Mouse (Mus musculus): Measurements from ENCODE around the gene Gatad2a.
"Not testable (repeated sequence)": the region's sequence is repeated elsewhere in the genome, so short reads cannot be mapped to it uniquely, and the experiment has no call there.

Gatad2a gene

DNA sequence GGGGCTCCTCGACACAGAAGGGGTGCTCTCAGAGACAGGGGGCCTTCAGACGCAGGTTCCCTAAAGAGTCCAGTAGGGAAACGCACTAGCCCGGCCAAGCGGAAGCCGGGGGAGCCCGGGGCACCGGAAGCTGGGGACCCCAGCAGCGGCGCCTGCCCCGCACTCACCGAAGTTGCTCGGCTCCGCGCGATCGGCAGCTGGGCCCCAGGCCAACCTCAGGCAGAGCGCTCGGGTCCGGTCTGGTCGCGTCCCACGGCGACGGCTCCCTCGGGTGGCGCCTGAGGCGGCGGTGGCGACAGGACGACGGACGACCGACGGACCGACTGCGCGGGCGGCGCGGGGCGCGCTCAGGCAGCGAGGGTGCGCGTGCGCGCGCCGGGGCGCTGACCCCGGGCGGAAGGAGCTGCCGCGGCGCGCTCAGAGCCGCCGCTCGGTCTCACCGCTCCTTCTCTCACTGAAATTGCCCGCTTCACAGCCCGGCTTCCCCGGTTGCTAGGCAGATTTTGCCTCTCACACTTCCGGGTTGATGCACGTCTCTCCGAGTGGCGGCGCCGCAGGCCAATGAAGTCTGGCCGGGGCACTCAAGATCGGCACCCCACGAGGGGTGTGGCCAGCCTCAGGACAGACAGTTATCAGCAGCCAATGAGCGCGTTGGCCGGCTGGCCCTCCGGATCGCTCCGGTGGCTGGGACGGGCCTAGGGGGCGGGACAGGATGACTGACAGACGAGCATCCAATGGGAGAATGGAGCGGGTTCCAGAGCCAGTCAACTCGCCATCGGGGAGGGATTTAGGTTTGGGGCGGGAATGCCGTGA lies at the start of gene Gatad2a:
Gene Gatad2a, minus strand, starts transcription at position 609 of the 813 bp plus-strand sequence.
- DNase-seq (ENCODE audit: low spot score in 2 of 2): peak; percentile 100

DNA sequence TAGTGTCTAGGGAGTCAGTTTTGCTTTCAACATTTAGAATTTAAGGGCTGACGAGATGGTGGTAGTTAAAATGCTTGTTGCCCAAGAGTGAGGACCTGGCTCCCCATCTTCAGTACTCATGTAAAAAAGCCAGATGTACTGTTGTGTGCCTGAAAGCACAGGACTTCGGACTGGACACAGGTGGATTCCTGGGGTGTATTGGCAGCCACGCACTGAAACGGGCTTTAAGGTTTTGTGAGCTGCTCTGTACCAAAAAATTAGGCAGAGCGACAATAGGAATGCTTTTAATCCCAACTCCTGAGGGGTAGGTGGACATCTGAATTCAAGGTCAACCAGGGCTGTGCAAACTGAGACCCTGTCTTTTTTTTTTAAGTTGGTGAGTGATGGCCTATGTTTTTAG lies 47.8 kb upstream of the Gatad2a start:
- no peak for DNase-seq (ENCODE audit: low spot score in 2 of 2)

DNA sequence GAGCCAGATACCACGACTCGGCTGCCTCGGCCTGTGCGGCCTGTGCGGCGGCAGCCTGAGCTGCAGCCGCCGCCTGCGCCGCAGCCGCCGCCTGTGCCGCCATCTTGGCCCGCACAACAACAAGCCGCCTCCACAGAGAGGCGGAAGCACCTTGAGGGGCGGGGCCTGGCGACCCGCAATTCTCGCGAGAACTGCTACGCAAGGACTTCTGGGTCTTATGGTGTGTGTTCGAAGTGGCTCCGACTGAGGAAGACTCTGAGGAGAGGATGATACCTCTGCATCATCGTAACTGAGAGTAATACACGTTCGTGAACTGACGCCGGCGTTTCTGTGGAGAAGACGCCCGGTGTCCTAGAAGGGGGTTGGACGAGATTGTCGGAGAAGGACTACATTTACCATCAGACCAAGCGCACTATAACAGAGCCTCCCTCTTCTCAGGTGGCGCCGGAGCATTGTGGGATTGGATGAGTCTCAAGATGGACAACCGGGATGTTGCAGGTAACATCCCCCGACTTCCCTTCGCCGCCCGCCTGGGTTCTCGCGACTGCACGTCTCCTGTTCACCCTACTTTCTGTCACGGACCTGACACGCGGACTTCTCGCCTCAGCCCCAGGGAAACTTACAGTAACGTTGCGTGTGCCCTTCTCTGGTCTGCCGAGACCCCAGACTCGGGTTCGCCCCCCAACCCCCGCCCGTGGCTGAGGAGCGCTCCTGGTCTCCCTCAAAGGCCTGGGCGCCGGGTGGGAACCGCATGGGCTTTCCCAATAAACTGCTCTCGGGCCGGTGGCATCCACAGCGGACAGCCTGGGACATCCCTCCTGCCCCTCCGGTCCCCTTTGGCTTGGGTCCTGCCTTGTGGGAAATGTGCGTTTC lies 46.6 kb upstream of the Gatad2a start, which contains the start of the genes Mau2 and Sugp1:
Gene Mau2, minus strand, starts transcription at position 152 of the 873 bp plus-strand sequence.
Gene Sugp1, plus strand, starts transcription at position 231 of the 873 bp plus-strand sequence.
- peak; percentile 95 to 97 for DNase-seq (ENCODE audit: low spot score in 2 of 2)

DNA sequence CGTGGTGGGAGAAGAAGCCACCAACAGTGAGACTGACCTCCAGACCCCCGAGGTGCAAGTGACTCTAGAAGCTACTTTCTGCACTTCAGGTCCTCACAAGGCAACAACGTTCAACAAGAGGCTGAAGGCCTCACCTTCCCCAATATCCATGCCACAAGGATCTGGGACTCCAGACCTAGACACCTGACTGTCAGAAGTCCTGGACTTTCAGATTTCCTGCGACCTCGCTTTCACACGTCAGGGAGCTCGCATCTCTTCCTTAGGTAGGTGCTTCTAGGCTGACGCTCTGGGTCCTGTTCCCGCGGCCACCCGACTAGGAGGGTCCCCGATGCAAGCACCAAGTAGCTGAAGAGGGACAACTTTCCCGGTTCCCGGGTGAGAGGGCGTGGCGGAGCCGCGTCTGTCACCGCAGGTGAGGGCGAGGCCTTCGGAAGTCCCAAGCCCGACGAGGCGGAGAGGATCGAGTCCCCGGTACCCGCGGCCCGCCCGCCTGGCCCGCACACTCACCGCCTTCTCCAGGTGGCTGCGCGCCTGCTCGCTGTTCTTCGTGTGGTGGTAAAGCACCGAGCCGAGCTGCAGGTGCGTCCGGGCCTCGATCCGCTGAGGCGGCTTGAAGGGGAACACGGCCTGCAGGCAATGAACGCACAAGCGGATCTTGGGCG lies 45.8 kb upstream of the Gatad2a start:
- peak; percentile 15 to 51 for DNase-seq (ENCODE audit: low spot score in 2 of 2)

DNA sequence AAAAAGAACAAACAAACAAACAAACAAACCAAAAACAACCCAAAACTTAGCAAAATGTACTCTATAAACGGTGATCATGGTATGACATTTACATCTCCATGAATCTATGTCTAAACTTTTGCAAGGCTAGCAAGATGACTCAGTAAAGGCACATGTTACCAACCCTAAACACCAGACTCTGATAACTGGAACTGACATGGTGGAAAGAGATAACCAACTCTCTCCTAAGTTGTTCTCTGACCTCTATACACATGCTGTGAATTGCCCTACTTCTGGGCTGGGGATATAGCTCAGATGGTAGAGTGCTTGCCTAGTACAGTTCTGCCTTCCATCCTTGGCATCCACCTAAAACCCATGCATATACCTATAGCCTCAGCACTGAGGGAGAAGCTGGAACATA lies 41.8 kb upstream of the Gatad2a start:
- DNase-seq (ENCODE audit: low spot score in 2 of 2): no peak

DNA sequence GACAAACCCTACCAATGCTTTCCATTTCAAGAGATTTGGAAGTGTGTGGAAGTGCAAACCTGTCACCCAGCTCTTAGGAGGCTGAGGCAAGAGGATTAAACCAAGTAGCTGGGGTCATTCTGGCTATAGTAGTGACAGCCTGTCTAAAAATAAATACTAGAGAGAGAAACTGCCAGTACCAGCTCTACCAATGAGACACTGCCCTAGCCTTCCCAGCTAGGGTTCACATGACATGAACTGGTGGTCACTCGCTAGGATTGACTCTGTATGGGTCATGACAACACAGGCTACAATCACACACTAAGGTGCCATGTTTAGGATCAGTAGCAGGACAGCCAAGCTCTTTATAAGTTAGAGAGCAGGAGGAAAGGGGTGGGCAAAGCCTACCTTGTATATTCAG lies 34.1 kb upstream of the Gatad2a start:
- no peak for DNase-seq (ENCODE audit: low spot score in 2 of 2)

DNA sequence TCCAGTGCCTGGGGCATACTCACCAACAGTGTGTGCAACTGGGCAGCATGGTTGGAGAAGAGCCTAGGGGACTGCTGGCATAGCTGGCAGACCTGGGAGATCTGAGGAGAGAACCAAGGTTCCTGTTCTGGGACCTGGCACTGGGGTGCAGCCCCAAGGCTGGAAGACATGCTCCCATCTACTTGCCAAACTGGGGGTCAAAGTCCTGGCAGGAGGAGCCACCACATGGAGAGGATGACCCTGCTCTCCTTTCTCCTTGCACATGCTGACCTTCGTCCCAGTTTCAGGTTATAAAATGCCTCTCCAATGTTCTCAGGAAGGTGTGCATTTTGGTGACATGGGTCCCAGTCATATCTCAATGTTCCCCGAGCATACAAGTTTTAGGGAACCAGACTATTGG lies 30.0 kb upstream of the Gatad2a start:
- DNase-seq (ENCODE audit: low spot score in 2 of 2): no peak

DNA sequence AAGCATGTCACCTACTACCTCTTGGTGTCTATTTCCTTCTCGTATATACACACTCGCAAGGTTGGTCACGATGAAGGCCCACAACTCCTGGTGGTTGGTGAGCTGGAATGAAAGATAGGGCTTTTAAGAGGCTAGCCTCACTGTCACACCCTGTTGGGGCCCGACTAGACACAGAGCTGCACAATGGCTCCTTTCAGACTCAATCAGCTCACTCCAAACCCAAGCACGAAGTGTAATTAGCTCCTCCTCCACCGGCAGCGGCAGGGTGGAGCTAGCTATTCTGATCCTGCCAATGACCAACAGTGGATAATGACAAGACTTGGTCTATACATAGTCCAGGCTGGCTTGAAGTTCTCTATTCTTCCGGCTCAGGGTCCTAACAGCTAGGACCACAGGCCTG lies 27.4 kb upstream of the Gatad2a start:
- no peak for DNase-seq (ENCODE audit: low spot score in 2 of 2)

DNA sequence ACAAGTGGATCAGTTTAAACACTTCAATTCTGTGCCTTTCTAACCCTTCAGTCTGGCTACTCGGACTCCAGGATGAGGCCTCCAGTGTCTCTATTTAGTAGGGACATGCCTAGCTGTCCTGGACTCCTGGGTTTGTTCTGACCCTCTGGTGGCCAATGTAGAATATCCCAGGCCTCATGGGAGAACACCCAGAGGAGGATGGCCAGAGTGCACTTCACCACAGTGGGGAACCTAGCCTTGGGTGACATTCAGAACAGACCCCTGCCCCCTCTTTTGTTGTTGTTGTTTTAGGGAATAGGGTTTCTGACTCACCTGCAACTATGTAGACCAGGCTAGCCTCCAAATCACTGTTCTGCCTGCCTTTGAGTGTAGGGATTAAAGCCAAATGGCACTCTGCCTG lies 18.8 kb upstream of the Gatad2a start:
- no peak for DNase-seq (ENCODE audit: low spot score in 2 of 2)

DNA sequence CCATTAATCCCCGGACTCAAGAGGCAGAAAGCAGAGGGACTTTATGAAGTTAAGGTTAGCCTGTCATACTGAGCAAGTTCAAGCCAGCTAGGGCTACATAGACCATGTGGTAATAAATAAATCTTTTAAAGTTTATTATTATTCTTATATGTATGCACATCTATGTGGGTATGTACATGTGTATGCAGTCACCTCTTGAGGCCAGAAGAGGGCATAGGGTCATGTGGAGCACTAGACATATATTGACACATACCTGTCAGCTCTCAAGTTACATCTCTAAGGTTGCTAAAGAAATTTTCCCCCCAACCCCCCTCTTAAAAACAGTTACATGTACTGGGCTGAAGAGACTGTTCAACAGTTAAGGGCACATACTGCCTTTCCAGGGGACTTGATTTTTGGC lies 16.6 kb upstream of the Gatad2a start:
- DNase-seq (ENCODE audit: low spot score in 2 of 2): no peak

DNA sequence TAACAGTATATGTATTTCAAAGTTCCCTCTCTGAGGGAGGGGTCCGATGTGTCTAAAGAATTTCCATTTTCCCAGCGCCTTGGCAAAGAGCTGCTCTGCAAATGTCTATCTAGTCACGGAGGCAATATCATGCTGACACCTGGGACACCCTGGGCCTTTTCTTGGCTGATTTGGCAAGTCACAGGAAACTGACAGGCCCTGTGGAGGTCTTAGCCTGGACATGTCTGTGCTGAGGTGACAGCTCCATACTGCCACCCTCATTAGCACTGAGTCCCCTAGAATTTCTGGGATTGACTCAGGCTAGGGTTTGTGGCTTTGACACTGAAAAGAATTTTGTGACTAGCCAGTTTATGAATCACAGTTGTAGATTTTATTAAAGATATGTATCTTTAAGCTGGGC lies 16.2 kb upstream of the Gatad2a start:
- no peak for DNase-seq (ENCODE audit: low spot score in 2 of 2)

DNA sequence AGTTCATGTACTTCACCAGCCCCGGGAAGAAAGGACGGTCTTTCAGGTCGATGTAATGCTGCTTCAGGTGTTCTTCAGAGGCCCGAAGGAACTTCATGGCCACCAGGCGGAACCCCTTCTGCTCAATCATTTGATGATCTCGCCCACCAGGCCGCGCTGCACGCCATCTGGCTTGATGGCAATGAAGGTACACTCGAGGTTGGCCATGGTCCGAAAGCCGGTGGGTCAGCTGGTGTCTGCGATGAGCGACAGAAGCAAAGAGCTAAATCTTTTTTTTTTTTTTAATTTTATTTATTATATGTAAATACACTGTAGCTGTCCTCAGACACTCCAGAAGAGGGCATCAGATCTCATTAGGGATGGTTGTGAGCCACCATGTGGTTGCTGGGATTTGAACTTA lies 14.6 kb upstream of the Gatad2a start:
- DNase-seq (ENCODE audit: low spot score in 2 of 2): not testable (repeated sequence)

DNA sequence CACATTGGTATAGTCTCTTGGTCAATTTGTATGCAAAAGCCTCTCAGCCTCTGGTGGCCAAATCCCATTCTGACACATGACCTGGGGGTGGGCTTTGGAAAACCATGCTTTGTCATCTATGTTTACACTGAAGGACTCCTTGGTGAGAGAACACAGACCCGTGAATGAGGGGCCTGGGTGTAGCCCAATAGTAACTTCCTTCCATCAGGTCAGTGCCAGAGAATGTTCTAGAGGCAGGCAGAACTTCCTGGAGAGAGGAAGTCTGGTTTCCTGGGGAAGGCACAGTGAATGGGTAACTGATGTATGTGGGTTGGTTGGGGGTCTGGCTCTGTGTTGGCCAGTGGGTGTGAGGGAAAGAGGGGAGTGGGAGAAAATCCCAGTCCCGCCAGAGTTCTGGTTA lies 9.0 kb upstream of the Gatad2a start:
- DNase-seq (ENCODE audit: low spot score in 2 of 2): no peak

DNA sequence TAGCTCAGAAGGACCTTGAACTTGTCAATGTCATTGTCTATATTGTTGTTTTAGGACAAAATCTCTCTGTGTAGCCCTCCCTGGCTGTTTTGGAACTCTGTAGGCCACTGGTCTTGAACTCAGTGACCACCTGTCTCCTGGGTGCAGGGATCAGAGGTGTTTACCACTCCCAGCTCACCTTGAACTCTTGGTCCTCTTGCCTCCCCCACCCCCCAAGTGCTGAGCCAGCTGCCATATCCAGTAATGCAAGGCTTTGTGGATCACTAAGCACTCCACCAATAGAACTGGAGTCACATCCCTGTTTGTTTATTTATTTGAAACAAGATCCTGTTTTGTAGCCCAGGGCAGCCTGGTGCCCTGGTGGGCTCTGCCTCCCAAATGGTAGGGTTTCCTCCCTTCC lies 8.2 kb upstream of the Gatad2a start:
- no peak for DNase-seq (ENCODE audit: low spot score in 2 of 2)

DNA sequence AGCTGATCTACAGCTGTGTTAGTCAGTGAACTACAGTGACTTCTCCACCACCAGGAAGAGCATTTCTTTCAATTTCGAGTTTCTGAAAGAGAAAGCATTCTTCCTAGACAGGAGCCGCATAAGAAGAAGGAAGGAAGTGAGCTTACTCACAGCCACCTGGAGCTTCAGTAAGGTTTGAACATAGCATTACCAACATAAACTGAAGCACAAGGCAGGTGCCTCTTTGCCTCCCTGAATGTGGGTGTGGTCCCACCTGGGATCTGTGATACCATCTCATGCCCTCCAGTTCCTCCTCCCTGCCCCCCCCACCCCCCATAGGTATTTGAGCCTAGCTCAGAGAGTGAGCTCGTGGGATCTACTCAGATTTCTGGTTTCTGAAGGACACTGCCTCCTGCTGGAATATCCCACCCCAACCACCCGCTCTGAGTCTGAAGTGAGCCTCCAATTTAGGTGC lies 7.0 kb upstream of the Gatad2a start:
- peak; percentile 24 to 29 for DNase-seq (ENCODE audit: low spot score in 2 of 2)

DNA sequence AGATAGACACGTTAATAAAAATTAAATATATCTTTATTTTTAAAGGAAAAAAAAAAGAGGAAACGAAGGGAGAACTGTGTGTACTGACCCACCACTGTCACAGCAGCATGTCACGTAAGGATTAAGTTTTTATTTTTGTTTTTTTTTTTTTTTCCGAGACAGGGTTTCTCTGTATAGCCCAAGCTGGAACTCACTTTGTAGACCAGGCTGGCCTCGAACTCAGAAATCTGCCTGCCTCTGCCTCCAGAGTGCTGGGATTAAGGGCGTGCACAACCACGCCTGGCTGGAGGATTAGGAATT lies 5.7 kb upstream of the Gatad2a start:
- DNase-seq (ENCODE audit: low spot score in 2 of 2): not testable (repeated sequence)

DNA sequence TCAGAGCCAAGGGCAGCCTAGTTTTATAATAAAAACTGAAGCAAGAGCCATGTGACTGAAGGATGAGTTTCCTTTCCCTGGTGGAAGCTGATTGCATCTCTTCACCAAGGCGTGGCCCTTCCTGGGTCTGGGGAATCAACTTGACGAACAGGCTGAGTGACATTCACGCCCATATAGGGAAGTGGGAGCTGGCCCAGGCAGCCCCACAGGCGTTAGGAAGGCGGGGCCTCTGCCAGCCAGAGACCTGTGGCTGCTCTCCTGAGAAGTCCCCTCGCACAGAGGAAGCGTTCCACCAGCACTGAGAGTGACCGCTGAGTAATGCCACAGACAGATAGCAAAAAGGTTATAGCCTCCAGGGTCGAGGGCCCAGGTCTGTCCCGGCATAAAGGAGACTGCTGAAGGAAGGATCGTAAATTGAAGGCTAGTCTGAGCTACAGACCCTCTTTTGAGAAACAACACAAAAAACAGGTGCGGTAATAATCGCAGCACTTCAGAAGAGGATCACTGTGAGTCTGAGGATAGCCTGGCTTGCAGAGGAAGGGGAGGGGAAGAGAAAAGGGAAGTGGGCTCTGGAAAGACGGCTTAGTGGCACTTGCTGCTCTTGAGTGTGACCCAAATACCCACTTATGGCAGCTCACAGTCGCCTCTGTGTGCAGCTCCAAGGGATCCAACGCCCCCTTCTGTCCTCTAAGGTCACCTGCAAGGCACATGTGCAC lies 5.2 kb upstream of the Gatad2a start:
- DNase-seq (ENCODE audit: low spot score in 2 of 2): peak; percentile 72 to 73

DNA sequence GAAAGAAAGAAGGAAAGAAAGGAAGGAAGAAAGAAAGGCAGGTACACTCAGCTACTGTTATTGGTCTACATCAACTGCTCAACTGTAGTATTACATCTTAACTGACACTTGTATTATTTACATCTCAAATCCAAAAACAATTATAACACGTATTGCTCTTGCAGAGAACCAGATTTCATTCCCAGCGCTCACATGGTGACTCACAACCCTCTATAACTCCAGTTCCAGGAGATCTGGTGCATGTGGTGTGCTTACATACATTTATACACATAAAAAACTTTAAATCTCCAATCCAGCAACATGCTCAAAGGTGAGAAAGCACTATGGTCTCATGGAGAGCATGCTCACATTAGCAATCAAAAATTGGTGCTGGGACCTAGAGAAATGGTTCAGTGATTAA lies 4.0 kb upstream of the Gatad2a start:
- DNase-seq (ENCODE audit: low spot score in 2 of 2): no peak

DNA sequence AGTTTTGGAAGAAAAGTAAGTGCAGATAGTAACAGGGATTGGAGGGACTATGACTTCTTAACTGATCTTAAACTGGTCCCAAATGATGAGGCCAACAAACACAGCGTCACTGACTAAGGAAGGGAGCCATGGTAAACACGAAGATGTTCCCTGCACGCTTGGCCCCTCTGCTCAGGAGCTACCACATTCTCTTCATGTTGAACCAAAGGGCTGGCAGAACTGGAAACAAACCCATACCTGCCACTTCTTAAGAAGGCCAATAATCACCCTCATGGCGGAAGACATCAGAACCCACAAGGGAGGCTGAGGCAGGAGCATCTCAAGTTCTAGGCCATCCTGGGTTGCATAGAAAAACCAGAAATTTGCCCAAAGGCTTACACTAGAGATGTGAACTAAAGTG lies 3.1 kb upstream of the Gatad2a start:
- DNase-seq (ENCODE audit: low spot score in 2 of 2): no peak

DNA sequence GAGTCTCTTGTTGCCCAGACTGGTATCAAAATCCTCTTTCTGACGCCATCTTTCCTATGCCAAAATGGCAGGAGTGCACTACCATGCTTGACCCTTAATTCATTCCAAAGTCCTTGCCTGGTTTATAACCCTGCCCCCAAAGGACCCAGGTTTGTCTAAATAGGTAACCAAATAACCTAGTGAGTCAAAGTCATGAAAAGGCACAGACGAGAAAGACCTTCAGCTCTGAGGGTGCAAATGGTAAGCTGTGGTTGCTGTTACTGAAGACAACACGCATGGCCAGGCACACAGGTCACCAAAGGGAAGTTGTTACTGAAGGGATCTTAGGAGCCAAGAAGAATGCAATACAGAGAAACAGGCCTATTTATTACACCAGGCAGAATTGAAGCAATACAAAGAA lies 2.5 kb upstream of the Gatad2a start:
- no peak for DNase-seq (ENCODE audit: low spot score in 2 of 2)

DNA sequence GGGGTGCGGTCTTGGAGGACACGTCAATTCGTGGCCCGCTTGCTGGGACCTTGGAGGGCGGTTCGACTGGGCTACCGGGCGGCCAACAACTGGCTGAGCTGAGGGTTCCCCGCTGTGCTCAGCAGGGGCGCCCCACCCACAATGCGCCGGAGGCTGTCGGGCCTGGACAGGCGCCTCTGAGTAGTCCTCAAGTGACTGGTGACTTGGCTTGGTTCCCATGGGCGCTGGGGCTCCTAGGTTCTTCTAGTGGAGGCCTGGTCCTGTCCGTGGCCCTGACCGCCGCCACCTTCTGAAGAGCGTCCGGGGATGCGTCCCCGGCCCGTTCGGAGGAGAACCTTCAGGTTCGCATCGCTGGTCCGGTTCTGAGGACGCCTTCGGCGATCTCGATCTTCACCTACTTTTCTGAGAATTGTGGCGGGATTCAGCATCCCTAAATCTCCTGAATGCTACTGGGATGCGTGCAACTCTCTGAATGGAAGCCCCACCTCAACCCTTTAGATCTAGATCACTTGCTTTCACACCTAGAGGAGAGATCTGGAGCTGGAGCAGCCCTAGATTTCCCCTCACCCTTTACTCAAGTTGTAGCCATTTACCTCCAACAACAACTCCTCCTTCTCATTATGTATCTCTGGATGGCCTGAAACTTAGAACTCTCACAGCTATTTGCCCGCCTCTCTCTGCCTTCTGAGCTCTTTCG lies 553 bp upstream of the Gatad2a start:
- no peak for DNase-seq (ENCODE audit: low spot score in 2 of 2)

Data from spleen, postnatal 36 days (tissue).